Mouse (Mus musculus): ENCODE results near the gene Ndufa3. TPM values are rescaled to one million over a fixed set of nuclear protein-coding genes. Genes with fewer than 3 reads are reported as not detected.

The Ndufa3 gene
- total and polyA plus RNA-seq, 3 experiments = 58.9 to 307 (median 261) TPM

DNA sequence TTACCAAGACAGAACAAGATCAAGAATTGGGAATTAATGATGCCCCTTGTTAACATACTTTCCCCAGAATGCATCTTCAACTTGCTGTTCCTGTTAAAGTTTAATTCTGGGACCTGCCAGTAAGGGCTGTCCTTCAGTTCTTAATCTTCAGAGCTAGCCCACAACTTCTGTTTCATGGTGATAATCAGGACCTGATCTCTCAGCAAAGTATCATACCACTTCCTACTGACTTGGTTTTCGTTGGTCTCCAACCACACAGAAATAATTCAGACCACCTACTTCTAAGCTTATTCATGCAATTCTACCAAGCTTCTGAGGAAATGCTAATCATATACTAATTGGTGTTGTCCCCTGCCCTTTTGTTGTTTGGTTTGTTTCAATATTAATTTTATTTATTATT is 45.3 kb upstream of the Ndufa3 start:
- peaks cover 0 to 23% of the 10 kb centered on the region in 2 experiments; a peak in 2 of 4 replicates for H3K4me1 ChIP-seq (ENCODE audit: control insufficient read depth in 1 of 2, insufficient read depth in 2 of 2)
- H3K4me2 ChIP-seq (ENCODE audit: insufficient read depth, low read depth, poor library complexity, severe bottlenecking) = no peak overlapping the region
- no peak overlapping the region for H3K4me3 ChIP-seq (replicated peaks in 1 of 3; ENCODE audit: low read depth in 2 of 3, low read length in 2 of 3, poor library complexity in 1 of 3)
- TF ChIP-seq USF1 (IDR thresholded peaks at IDR 0.05; ENCODE audit: low read depth, low read length) = no peak
- no peak for TF ChIP-seq TCF12 (IDR thresholded peaks at IDR 0.05; ENCODE audit: low read depth, low read length)
- no peaks in the 10 kb centered on the region for H3K27me3 ChIP-seq (replicated peaks)
- in situ Hi-C loops (cut with MboI; ENCODE audit: low pct_ligation_motif_present, low pct_unique_long_range_greater_than_20kb, low sequenced_read_pairs) (no loop called here), dilution Hi-C loops (cut with MboI; ENCODE audit: extremely low pct_ligation_motif_present, extremely low pct_unique_long_range_greater_than_20kb, low sequenced_read_pairs) (no loop called here)
- H3K79me2 ChIP-seq (replicated peaks; ENCODE audit: control insufficient read depth, extremely low read depth, insufficient read depth, poor library complexity, severe bottlenecking) = no peaks in the 10 kb centered on the region
- no peaks in the 10 kb centered on the region for H3K36me3 ChIP-seq (replicated peaks in 1 of 2; ENCODE audit: control insufficient read depth in 1 of 2, insufficient read depth in 1 of 2, low read length in 1 of 2)
- no peak overlapping the region for H3K27ac ChIP-seq (ENCODE audit: insufficient read depth, low read depth)
- no peaks in the 10 kb centered on the region for H3K9me3 ChIP-seq (replicated peaks; ENCODE audit: low read length)
- no peak overlapping the region for H3K9ac ChIP-seq (ENCODE audit: insufficient read depth, low read depth)
- DNase-seq (ENCODE audit: extremely low read depth) = no peak

DNA sequence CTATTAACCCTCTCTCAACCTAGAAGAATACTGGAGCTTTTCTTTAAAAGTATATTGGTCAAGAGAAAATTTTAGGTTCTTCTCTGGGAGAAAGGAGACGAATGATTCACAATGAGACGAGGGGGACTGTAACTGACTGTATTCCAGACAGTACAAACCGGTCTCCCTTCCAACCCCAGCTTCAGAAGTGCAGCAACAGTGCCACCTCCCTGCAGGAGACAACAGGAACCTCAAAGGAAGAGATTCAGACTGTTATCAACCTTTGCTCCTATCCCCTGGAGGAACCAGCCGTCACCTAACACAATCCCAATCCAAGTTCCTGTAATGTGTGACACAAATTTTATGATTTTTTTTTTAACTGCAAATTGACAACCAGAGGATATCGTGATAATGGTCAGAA is 43.0 kb upstream of the Ndufa3 start:
- Histone ChIP-seq H3K36me3 (replicated peaks in 1 of 2; ENCODE audit: control insufficient read depth in 1 of 2, insufficient read depth in 1 of 2, low read length in 1 of 2) (no peaks in the 10 kb centered on the region), H3K9me3 (replicated peaks; ENCODE audit: low read length) (no peaks in the 10 kb centered on the region), H3K9ac (ENCODE audit: insufficient read depth, low read depth) (no peak overlapping the region), H3K4me3 (replicated peaks in 1 of 3; ENCODE audit: low read depth in 2 of 3, low read length in 2 of 3, poor library complexity in 1 of 3) (no peak overlapping the region), H3K4me2 (ENCODE audit: insufficient read depth, low read depth, poor library complexity, severe bottlenecking) (no peak overlapping the region), H3K79me2 (replicated peaks; ENCODE audit: control insufficient read depth, extremely low read depth, insufficient read depth, poor library complexity, severe bottlenecking) (no peaks in the 10 kb centered on the region), H3K4me1 (ENCODE audit: control insufficient read depth in 1 of 2, insufficient read depth in 2 of 2) (peaks cover 0 to 29% of the 10 kb centered on the region in 2 experiments; a peak in 2 of 4 replicates), H3K27me3 (replicated peaks) (no peaks in the 10 kb centered on the region), H3K27ac (ENCODE audit: insufficient read depth, low read depth) (no peak overlapping the region)
- in situ Hi-C loops (cut with MboI; ENCODE audit: low pct_ligation_motif_present, low pct_unique_long_range_greater_than_20kb, low sequenced_read_pairs) (no loop called here), dilution Hi-C loops (cut with MboI; ENCODE audit: extremely low pct_ligation_motif_present, extremely low pct_unique_long_range_greater_than_20kb, low sequenced_read_pairs) (no loop called here)
- no peak for TF ChIP-seq MYC (IDR thresholded peaks at IDR 0.05; ENCODE audit: low read depth, low read length)
- TF ChIP-seq ELF1 (IDR thresholded peaks at IDR 0.05; ENCODE audit: low read depth, low read length) = no peak
- no peak for TF ChIP-seq GABPA (IDR thresholded peaks at IDR 0.05; ENCODE audit: insufficient replicate concordance, low read depth, low read length)
- peak; percentile 57 for TF ChIP-seq RAD21 (IDR thresholded peaks at IDR 0.05; ENCODE audit: low read depth, low read length)
- TF ChIP-seq CTCF (conservative IDR thresholded peaks at IDR 0.05 in 1 of 2, IDR thresholded peaks at IDR 0.05 in 1 of 2; ENCODE audit: low read depth in 2 of 2, low read length in 2 of 2) = peak in 1 of 2 experiments; percentile 53; a peak in 2 of 4 replicates
- no peak for TF ChIP-seq UBTF (IDR thresholded peaks at IDR 0.05; ENCODE audit: low read depth, low read length)
- no peak for TF ChIP-seq CHD1 (IDR thresholded peaks at IDR 0.05; ENCODE audit: low read depth, low read length)
- TF ChIP-seq SMC3 (IDR thresholded peaks at IDR 0.05; ENCODE audit: low read depth, low read length) = peak; percentile 33; the same call in 1 of the 2 replicates
- DNase-seq (ENCODE audit: extremely low read depth) = no peak

DNA sequence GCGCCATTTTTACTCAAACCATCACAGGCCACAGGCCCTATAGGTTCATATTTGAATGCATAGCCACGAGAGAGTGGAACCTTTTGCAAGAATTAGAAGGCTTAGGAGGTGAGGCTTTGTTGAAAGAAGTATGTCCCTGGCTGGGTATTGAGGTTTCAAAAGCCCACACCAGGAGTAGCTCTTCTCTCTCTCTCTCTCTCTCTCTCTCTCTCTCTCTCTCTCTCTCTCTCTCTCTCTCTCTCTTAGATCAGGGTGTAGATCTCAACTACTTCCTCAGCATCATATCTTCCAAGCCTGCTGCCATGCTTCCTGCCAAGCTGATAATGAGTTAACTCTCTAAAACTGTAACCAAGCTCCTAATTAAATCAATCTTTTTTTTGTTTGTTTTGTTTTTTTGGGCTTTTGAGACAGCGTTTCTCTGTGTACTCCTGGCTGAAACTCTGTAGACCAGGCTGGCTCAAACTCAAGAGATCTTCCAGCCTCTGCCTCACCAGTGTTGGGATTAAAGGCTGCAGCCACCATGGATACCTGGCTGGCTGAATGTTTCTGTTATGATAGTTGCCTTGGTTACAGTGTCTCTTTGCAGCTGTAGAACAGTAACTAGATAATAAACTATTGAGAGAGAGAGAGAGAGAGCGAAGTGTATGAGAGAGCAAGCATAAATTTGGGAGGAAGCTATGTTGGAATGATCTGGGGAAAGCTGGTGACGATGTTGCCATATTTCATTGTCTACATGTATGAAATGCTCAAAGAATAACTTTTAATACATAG is 40.6 kb upstream of the Ndufa3 start:
- Histone ChIP-seq H3K9ac (ENCODE audit: insufficient read depth, low read depth) (no peak overlapping the region), H3K4me3 (replicated peaks in 1 of 3; ENCODE audit: low read depth in 2 of 3, low read length in 2 of 3, poor library complexity in 1 of 3) (no peak overlapping the region), H3K9me3 (replicated peaks; ENCODE audit: low read length) (no peaks in the 10 kb centered on the region), H3K27ac (ENCODE audit: insufficient read depth, low read depth) (no peak overlapping the region), H3K79me2 (replicated peaks; ENCODE audit: control insufficient read depth, extremely low read depth, insufficient read depth, poor library complexity, severe bottlenecking) (no peaks in the 10 kb centered on the region), H3K36me3 (replicated peaks in 1 of 2; ENCODE audit: control insufficient read depth in 1 of 2, insufficient read depth in 1 of 2, low read length in 1 of 2) (no peaks in the 10 kb centered on the region), H3K4me1 (ENCODE audit: control insufficient read depth in 1 of 2, insufficient read depth in 2 of 2) (peaks cover 8 to 34% of the 10 kb centered on the region in 2 experiments), H3K4me2 (ENCODE audit: insufficient read depth, low read depth, poor library complexity, severe bottlenecking) (no peak overlapping the region), H3K27me3 (replicated peaks) (no peaks in the 10 kb centered on the region)
- in situ Hi-C loops (cut with MboI; ENCODE audit: low pct_ligation_motif_present, low pct_unique_long_range_greater_than_20kb, low sequenced_read_pairs) (no loop called here), dilution Hi-C loops (cut with MboI; ENCODE audit: extremely low pct_ligation_motif_present, extremely low pct_unique_long_range_greater_than_20kb, low sequenced_read_pairs) (no loop called here)
- no peak for DNase-seq (ENCODE audit: extremely low read depth)
- no peak for TF ChIP-seq MYC (IDR thresholded peaks at IDR 0.05; ENCODE audit: low read depth, low read length)

Data from CH12.LX (cell line).